Mouse (Mus musculus): ENCODE data around the gene Cpsf7. TPM values are rescaled to one million over a fixed set of nuclear protein-coding genes. Genes with fewer than 3 reads are reported as not detected.

Gene Cpsf7
- polyA plus RNA-seq (2012; ENCODE audit: low replicate concordance), result 19.7 and 89.8 TPM in 2 replicates

GRCm38 (mm10) chr19:10525106-10525901 is at the start of gene Cpsf7:
Gene Cpsf7, plus strand, starts transcription at chr19:10525266.

GRCm38 (mm10) chr19:10482703-10483102 is 42.4 kb upstream of the Cpsf7 start, which contains the start of gene Ppp1r32:
Gene Ppp1r32, minus strand, starts transcription at chr19:10482928.

GRCm38 (mm10) chr19:10525910-10526309 is 844 bp downstream of the Cpsf7 start, which contains the start of gene Sdhaf2:
Gene Sdhaf2, minus strand, starts transcription at chr19:10526142.

GRCm38 (mm10) chr19:10555624-10556510 is 30.8 kb downstream of the Cpsf7 start, which contains the start of gene Tmem216:
Gene Tmem216, minus strand, starts transcription at chr19:10556238.

GRCm38 (mm10) chr19:10576690-10577561 is 51.9 kb downstream of the Cpsf7 start, which contains the start of the genes Cyb561a3 and Tmem138:
Gene Cyb561a3, plus strand, starts transcription at chr19:10577172.
Gene Tmem138, minus strand, starts transcription at chr19:10577362.

Other genes starting within 250 kb of the Cpsf7 start
- 0.33 and 0.92 TPM in 2 replicates for gene Dagla, start 220.4 kb upstream of the Cpsf7 start, polyA plus RNA-seq (2012; ENCODE audit: low replicate concordance)
- gene Syt7, start 136.2 kb upstream of the Cpsf7 start, polyA plus RNA-seq (2012; ENCODE audit: low replicate concordance), result 0.06 and 0.10 TPM in 2 replicates
- gene Lrrc10b, start 67.8 kb upstream of the Cpsf7 start, polyA plus RNA-seq (2012; ENCODE audit: low replicate concordance), result not detected in 2 replicates
- 1.6 and 2.4 TPM in 2 replicates for gene Ppp1r32, start 42.3 kb upstream of the Cpsf7 start, polyA plus RNA-seq (2012; ENCODE audit: low replicate concordance)
- gene Sdhaf2, start 876 bp downstream of the Cpsf7 start, polyA plus RNA-seq (2012; ENCODE audit: low replicate concordance), result 2.7 and 8.7 TPM in 2 replicates
- 1.7 and 3.3 TPM in 2 replicates for gene Tmem216, start 31.0 kb downstream of the Cpsf7 start, polyA plus RNA-seq (2012; ENCODE audit: low replicate concordance)
- 7.5 and 31.2 TPM in 2 replicates for gene Cyb561a3, start 51.9 kb downstream of the Cpsf7 start, polyA plus RNA-seq (2012; ENCODE audit: low replicate concordance)
- gene Tmem138, start 52.1 kb downstream of the Cpsf7 start, polyA plus RNA-seq (2012; ENCODE audit: low replicate concordance), result 3.3 and 5.8 TPM in 2 replicates
- 11.8 and 24.1 TPM in 2 replicates for gene Ddb1, start 80.1 kb downstream of the Cpsf7 start, polyA plus RNA-seq (2012; ENCODE audit: low replicate concordance)
- gene Tkfc, start 80.4 kb downstream of the Cpsf7 start, polyA plus RNA-seq (2012; ENCODE audit: low replicate concordance), result 1.1 and 2.8 TPM in 2 replicates
- gene Vwce, start 108.9 kb downstream of the Cpsf7 start, polyA plus RNA-seq (2012; ENCODE audit: low replicate concordance), result 2.5 and 4.1 TPM in 2 replicates
- gene Pga5, start 152.8 kb downstream of the Cpsf7 start, polyA plus RNA-seq (2012; ENCODE audit: low replicate concordance), result not detected in 2 replicates
- 48.0 and 70.3 TPM in 2 replicates for gene Vps37c, start 163.5 kb downstream of the Cpsf7 start, polyA plus RNA-seq (2012; ENCODE audit: low replicate concordance)
- 10.7 and 14.3 TPM in 2 replicates for gene Cd5, start 213.7 kb downstream of the Cpsf7 start, polyA plus RNA-seq (2012; ENCODE audit: low replicate concordance)